Mouse (Mus musculus): ENCODE measurements around the gene Kat8. TPM values are rescaled to one million over a fixed set of nuclear protein-coding genes. Genes with fewer than 3 reads are reported as not detected.
"Not testable (repeated sequence)": the region's sequence is repeated elsewhere in the genome, so short reads cannot be mapped to it uniquely, and the experiment has no call there.

Gene Kat8
- polyA plus RNA-seq, 1 experiment from 2014 or later: 58.3 TPM

- DNase-seq (ENCODE audit: low spot score): no peak
- no peaks in the 10 kb centered on the region for H3K36me3 ChIP-seq (ENCODE audit: control insufficient read depth, insufficient read depth, low read length)
- peak overlapping the region; percentile 70 for H3K4me3 ChIP-seq (ENCODE audit: low read depth, low read length)
- no peak for ATAC-seq (replicated peaks; ENCODE audit: low FRiP score)
- H3K4me2 ChIP-seq (ENCODE audit: low read depth, low read length, severe bottlenecking): peak overlapping the region; percentile 93
- 57% methylated on average over 18 of the region's 18 CpGs for WGBS
- H3K27ac ChIP-seq (ENCODE audit: low read depth, low read length): no peak overlapping the region
- 0 out of 2 replicates have a peak, but pooled peaks cover 10% of the 10 kb centered on the region for H3K4me1 ChIP-seq (replicated peaks; ENCODE audit: control insufficient read depth, insufficient read depth, low read length)
- no peaks in the 10 kb centered on the region for H3K9me3 ChIP-seq (ENCODE audit: control insufficient read depth, low read length)
- H3K9ac ChIP-seq (ENCODE audit: low read length): peak overlapping the region; percentile 82
- H3K27me3 ChIP-seq (ENCODE audit: control insufficient read depth, insufficient read depth, low read length): no peaks in the 10 kb centered on the region; the same call in 1 of the 2 replicates
Measured at GRCm38 (mm10) chr7:127936216-127936884, 24.0 kb downstream of the Kat8 start.

DNA sequence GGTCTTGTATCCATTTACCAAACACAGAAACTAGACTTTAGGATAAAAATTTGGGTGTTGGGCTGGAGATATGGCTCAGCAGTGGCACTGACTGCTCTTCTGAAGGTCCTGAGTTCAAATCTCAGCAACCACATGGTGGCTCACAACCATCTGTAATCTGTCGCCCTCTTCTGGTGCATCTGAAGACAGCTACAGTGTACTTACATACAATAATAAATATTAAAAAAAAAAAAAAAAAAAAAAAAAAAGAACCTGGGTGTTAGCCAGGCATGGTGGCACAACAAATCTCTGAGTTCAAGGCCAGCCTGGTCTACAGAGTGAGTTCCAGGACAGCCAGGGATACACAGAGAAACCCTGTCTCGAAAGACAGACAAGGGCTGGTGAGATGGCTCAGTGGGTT lies 29.8 kb downstream of the Kat8 start:
- H3K4me3 ChIP-seq (ENCODE audit: low read depth, low read length); H3K27ac ChIP-seq (ENCODE audit: low read depth, low read length); DNase-seq (ENCODE audit: low spot score); H3K9ac ChIP-seq (ENCODE audit: low read length); H3K4me1 ChIP-seq (replicated peaks; ENCODE audit: control insufficient read depth, insufficient read depth, low read length); H3K36me3 ChIP-seq (ENCODE audit: control insufficient read depth, insufficient read depth, low read length); ATAC-seq (replicated peaks; ENCODE audit: low FRiP score); H3K9me3 ChIP-seq (ENCODE audit: control insufficient read depth, low read length); H3K4me2 ChIP-seq (ENCODE audit: low read depth, low read length, severe bottlenecking): not testable (repeated sequence)
- peaks cover 11% of the 10 kb centered on the region for H3K27me3 ChIP-seq (ENCODE audit: control insufficient read depth, insufficient read depth, low read length)
- 53% methylated on average over 2 of the region's 2 CpGs for WGBS

DNA sequence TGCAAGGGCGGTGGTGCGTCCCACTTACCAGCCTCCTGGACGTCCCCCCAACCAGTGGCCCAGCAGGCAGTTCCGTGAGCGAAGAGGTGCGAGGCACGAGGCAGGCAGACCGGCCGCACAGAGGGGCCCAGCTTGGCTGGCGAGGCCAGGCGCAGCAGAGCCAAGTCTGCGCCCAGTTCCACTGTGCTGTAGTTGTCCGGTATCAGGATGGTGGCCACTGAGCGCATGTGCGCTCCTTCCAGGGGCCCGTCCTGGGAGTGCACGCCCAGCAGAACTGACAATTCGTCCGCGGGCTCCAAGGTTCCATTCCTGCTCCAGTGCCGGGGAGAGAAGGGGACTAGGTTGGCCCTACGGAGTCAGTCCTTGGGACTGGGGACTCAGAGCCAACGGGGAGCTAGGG lies 32.3 kb downstream of the Kat8 start:
- Histone ChIP-seq H3K36me3 (ENCODE audit: control insufficient read depth, insufficient read depth, low read length) (no peaks in the 10 kb centered on the region), H3K27me3 (ENCODE audit: control insufficient read depth, insufficient read depth, low read length) (peaks cover 11% of the 10 kb centered on the region), H3K9ac (ENCODE audit: low read length) (no peak overlapping the region), H3K4me1 (replicated peaks; ENCODE audit: control insufficient read depth, insufficient read depth, low read length) (no peaks in the 10 kb centered on the region), H3K9me3 (ENCODE audit: control insufficient read depth, low read length) (no peaks in the 10 kb centered on the region), H3K4me2 (ENCODE audit: low read depth, low read length, severe bottlenecking) (no peak overlapping the region), H3K27ac (ENCODE audit: low read depth, low read length) (no peak overlapping the region), H3K4me3 (ENCODE audit: low read depth, low read length) (no peak overlapping the region)
- ATAC-seq (replicated peaks; ENCODE audit: low FRiP score) (no peak), DNase-seq (ENCODE audit: low spot score) (no peak)
- 16% methylated on average over 23 of the region's 23 CpGs for WGBS

GRCm38 (mm10) chr7:127946470-127947023 lies 34.2 kb downstream of the Kat8 start, which contains the start of gene Prss36:
Gene Prss36 (minus strand): TSS chr7:127946725.
- no peak within 1 kb of the TSS for H3K27ac ChIP-seq (ENCODE audit: low read depth, low read length)
- H3K4me3 ChIP-seq (ENCODE audit: low read depth, low read length): no peak within 1 kb of the TSS
- no peak within 1 kb of the TSS for H3K4me2 ChIP-seq (ENCODE audit: low read depth, low read length, severe bottlenecking)
- H3K9ac ChIP-seq (ENCODE audit: low read length): no peak within 1 kb of the TSS
- no peaks in the 10 kb centered on the region for H3K36me3 ChIP-seq (ENCODE audit: control insufficient read depth, insufficient read depth, low read length)
- DNase-seq (ENCODE audit: low spot score) (no peak), ATAC-seq (replicated peaks; ENCODE audit: low FRiP score) (no peak)
- H3K27me3 ChIP-seq (ENCODE audit: control insufficient read depth, insufficient read depth, low read length): peaks cover 11% of the 10 kb centered on the region
- WGBS: 75% methylated on average over 6 of the region's 6 CpGs
- H3K4me1 ChIP-seq (replicated peaks; ENCODE audit: control insufficient read depth, insufficient read depth, low read length): no peaks in the 10 kb centered on the region
- H3K9me3 ChIP-seq (ENCODE audit: control insufficient read depth, low read length): no peaks in the 10 kb centered on the region

DNA sequence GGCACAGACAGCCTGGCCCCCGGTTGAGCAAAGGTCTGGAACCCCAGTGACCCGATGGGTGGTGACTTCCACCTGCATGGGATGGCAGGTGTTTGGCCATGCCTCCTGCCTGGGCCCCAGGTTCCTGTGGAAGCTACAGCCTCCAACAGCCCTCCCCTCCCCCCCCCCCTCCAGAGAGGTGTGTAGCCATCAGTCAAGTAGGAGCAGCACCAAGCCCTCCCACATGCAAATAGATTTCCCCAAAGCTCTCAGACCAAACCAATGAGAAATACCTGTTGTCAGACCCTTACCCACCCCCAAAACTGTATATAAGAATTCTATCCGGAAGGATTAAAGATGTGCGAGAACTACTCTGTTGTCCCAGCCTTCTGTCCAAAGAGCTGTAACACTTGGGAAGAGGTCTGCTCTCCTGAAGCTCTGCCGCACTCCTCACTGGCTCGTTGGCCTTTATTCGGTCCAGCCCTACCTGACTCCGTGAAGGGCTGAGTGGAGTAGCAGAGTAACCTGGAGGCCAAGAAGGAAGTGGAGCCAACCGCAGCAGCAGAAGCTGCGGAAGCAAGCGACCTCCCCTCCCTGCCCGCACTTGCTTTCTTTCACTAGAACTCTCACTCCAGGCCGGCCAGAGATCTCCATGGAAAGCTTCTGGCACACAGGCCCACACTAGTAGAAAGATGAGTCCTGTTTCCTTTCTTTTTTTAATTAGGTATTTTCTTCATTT lies 40.7 kb downstream of the Kat8 start:
- DNase-seq (ENCODE audit: low spot score): no peak
- no peaks in the 10 kb centered on the region for H3K36me3 ChIP-seq (ENCODE audit: control insufficient read depth, insufficient read depth, low read length)
- no peaks in the 10 kb centered on the region for H3K27me3 ChIP-seq (ENCODE audit: control insufficient read depth, insufficient read depth, low read length)
- H3K9me3 ChIP-seq (ENCODE audit: control insufficient read depth, low read length): no peaks in the 10 kb centered on the region
- no peak overlapping the region for H3K4me3 ChIP-seq (ENCODE audit: low read depth, low read length)
- WGBS: 49% methylated on average over 13 of the region's 13 CpGs
- no peaks in the 10 kb centered on the region for H3K4me1 ChIP-seq (replicated peaks; ENCODE audit: control insufficient read depth, insufficient read depth, low read length)
- H3K4me2 ChIP-seq (ENCODE audit: low read depth, low read length, severe bottlenecking): no peak overlapping the region
- no peak overlapping the region for H3K27ac ChIP-seq (ENCODE audit: low read depth, low read length)
- ATAC-seq (replicated peaks; ENCODE audit: low FRiP score): no peak
- no peak overlapping the region for H3K9ac ChIP-seq (ENCODE audit: low read length)

GRCm38 (mm10) chr7:127959364-127959763 lies 47.0 kb downstream of the Kat8 start:
- Histone ChIP-seq H3K27ac (ENCODE audit: low read depth, low read length) (no peak overlapping the region), H3K36me3 (ENCODE audit: control insufficient read depth, insufficient read depth, low read length) (no peaks in the 10 kb centered on the region), H3K27me3 (ENCODE audit: control insufficient read depth, insufficient read depth, low read length) (no peaks in the 10 kb centered on the region), H3K4me1 (replicated peaks; ENCODE audit: control insufficient read depth, insufficient read depth, low read length) (no peaks in the 10 kb centered on the region), H3K9ac (ENCODE audit: low read length) (no peak overlapping the region), H3K4me2 (ENCODE audit: low read depth, low read length, severe bottlenecking) (no peak overlapping the region), H3K4me3 (ENCODE audit: low read depth, low read length) (no peak overlapping the region), H3K9me3 (ENCODE audit: control insufficient read depth, low read length) (no peaks in the 10 kb centered on the region)
- 62% methylated on average over 5 of the region's 5 CpGs for WGBS
- no peak for DNase-seq (ENCODE audit: low spot score)
- no peak for ATAC-seq (replicated peaks; ENCODE audit: low FRiP score)

GRCm38 (mm10) chr7:127966371-127966918 lies 54.1 kb downstream of the Kat8 start:
- Histone ChIP-seq H3K27ac (ENCODE audit: low read depth, low read length) (peak overlapping the region; percentile 94), H3K9me3 (ENCODE audit: control insufficient read depth, low read length) (no peaks in the 10 kb centered on the region), H3K4me1 (replicated peaks; ENCODE audit: control insufficient read depth, insufficient read depth, low read length) (peaks cover 10% of the 10 kb centered on the region), H3K4me2 (ENCODE audit: low read depth, low read length, severe bottlenecking) (peak overlapping the region; percentile 72), H3K27me3 (ENCODE audit: control insufficient read depth, insufficient read depth, low read length) (no peaks in the 10 kb centered on the region), H3K36me3 (ENCODE audit: control insufficient read depth, insufficient read depth, low read length) (peaks cover 8% of the 10 kb centered on the region), H3K9ac (ENCODE audit: low read length) (peak overlapping the region; percentile 100), H3K4me3 (ENCODE audit: low read depth, low read length) (peak overlapping the region; percentile 93)
- no peak for DNase-seq (ENCODE audit: low spot score)
- 13% methylated on average over 10 of the region's 10 CpGs for WGBS
- ATAC-seq (replicated peaks; ENCODE audit: low FRiP score): 0 out of 2 replicates have a peak, but pooled peaks have one; percentile 1

- Histone ChIP-seq H3K36me3 (ENCODE audit: control insufficient read depth, insufficient read depth, low read length) (peaks cover 13% of the 10 kb centered on the region), H3K4me1 (replicated peaks; ENCODE audit: control insufficient read depth, insufficient read depth, low read length) (peaks cover 10% of the 10 kb centered on the region), H3K4me3 (ENCODE audit: low read depth, low read length) (peak within 1 kb of the TSS; percentile 93), H3K9ac (ENCODE audit: low read length) (peak within 1 kb of the TSS; percentile 100), H3K9me3 (ENCODE audit: control insufficient read depth, low read length) (no peaks in the 10 kb centered on the region), H3K27ac (ENCODE audit: low read depth, low read length) (peak within 1 kb of the TSS; percentile 94), H3K27me3 (ENCODE audit: control insufficient read depth, insufficient read depth, low read length) (no peaks in the 10 kb centered on the region), H3K4me2 (ENCODE audit: low read depth, low read length, severe bottlenecking) (peak within 1 kb of the TSS; percentile 72)
- DNase-seq (ENCODE audit: low spot score): peak; percentile 96
- WGBS: under 1% methylated on average over 91 of the region's 92 CpGs
- peak; percentile 93 for ATAC-seq (replicated peaks; ENCODE audit: low FRiP score)
Measured at GRCm38 (mm10) chr7:127967004-127967921, 54.9 kb downstream of the Kat8 start, which contains the start of gene Fus. Gene Fus (plus strand): TSS chr7:127967457.
